Mouse (Mus musculus) B cell, adult 2 months (primary cell): ENCODE data around the gene Mfng.

ENCODE experiments used
- DNase-seq, 2 experiments: peaks; one replicate each; pipeline ENCODE4 v3.0.0; 2022

The Mfng gene

GRCm38 (mm10) chr15:78755226-78755625 is 18.0 kb downstream of the Mfng start:
- DNase-seq, result no peak

GRCm38 (mm10) chr15:78754144-78754543 is 19.1 kb downstream of the Mfng start:
- DNase-seq, result no peak

DNA sequence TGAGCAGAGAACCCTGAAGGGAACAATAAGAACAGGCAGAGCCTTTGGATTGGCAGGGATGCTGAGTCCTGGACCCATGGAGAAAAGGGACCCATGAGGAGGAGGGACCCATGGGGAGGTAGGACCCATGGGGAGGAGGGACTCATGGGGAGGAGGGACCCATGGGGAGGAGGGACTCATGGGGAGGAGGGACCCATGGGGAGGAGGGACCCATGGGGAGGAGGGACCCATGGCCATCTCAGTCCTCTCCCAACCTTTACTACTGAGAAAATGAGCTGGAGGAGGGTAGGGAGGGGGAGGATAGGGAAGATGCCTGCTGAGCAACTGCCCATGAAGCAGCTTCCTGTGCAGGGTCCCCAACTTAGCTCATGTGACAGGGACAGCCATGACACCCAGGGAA is 20.3 kb downstream of the Mfng start:
- DNase-seq, result no peak

GRCm38 (mm10) chr15:78750608-78751350 is 22.5 kb downstream of the Mfng start:
- DNase-seq, result no peak

DNA sequence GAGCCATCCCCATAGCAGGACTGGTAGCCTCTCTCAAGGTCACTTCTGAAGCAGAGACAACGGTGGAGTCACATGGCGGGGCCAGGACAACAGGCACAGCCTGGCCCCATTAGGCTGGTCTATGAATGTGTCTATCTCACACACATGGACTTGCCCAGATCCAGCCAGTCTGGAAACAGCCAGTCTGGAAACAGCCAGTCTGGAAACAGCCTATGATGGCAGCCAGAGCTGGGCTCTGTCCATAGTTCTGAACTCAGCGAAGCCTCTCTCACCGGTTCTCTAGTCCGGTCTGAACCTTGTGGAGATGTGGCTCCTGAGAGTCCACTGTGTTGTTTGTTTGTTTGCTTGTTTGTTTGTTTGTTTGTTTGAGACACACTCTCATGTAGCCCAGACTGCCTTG is 23.4 kb downstream of the Mfng start:
- DNase-seq, result no peak

- DNase-seq, result peak; percentile 87 to 89
Observed at GRCm38 (mm10) chr15:78744206-78744605, 29.1 kb downstream of the Mfng start.

- DNase-seq, result no peak
Observed at GRCm38 (mm10) chr15:78742831-78743230, 30.4 kb downstream of the Mfng start.

DNA sequence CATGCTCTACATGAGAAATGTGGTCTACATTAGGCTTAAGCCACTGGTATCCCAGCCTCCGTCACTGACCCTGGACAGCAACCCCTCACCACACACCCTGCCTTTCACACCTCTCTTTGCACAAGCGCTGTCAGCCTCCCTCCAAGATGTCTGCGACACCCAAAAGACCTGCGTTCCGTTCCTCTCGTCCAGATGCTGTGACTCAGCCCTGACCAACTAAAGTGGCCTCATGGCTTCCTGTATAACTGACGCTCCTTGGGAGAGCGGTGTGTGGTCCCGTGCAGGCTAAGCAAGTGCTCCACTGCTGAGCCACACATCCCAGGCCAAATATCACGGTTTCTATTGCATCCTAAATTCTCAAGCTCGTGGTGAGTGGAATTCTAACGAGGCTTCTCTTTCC is 32.6 kb downstream of the Mfng start:
- no peak for DNase-seq

DNA sequence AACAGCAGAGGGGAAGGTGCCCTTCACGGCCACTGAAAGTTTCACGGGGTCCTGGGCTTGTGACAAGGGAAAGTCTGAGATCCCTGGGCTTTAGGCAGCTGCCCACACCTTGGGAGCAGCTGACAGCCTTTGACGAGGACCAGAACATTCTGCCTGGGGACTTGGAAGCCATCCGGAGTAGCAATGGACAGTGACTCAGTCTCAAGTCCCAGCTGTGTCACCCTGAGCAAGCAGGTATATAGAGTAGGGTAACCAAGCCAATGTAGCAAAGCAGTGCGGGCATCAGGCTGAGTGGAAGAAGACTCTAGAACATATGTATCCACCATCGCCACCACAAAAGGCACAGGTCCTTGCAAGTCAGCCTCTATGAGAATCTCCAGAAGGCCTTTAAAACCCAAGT is 36.1 kb downstream of the Mfng start:
- DNase-seq, result no peak

DNA sequence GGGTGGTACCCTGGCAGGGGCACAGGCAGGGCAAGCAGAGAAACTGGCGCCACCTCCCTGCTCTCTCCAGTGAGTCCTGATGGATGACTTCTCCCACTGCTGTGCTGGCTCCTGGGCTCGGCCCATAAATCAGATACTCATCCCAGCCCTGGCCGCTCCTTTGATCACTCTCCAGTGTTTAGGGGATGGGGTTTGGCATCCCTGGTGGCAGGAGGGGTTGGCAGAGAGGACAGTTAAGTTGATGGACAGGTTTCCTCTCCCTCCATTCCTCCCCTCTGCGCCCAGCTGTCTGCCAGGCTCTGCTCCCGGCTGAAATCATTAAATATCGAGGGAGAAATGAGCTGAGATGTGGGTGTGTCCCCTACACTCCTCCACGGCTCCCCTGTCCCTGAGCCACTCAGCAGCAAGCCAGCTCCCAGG is 36.6 kb downstream of the Mfng start:
- DNase-seq, result no peak

- DNase-seq, result no peak
Observed at GRCm38 (mm10) chr15:78736181-78736579, 37.1 kb downstream of the Mfng start.

DNA sequence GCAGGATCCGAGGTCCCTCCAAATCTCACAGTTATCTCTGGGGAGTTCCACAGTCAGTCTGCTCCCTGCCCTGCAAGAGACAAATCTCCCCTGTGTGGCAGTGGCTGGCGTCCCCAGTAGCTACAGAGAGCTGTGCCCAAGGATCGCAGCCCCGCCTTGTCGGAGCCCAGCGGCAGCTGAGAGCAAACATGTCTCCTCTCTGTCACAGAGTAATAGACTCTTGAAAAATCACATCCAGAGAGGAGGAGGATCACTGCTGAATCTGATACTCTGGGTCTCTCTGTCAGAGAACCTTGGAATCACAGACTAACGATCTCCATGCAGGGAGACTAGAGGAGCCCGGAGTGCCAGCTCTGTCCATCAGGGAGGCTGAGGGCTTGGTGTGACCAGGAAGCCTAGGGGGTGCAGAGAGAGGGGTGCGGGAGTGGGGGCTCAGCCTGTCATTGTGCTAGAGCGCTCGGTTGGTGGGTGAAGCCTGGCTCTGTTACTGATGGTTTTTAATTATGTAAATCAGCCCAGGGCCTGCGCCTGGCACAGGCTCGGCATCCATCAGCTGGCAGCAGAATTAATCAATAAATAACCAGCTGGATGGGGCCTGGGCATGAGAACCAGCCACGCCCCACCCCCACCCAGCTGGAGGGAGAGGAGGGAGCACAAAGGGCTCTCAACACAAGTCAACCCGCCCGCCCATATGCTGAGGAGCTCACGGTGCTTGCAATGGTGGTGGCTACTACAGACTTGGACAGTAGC is 37.7 kb downstream of the Mfng start:
- DNase-seq, result no peak

- DNase-seq, result no peak
Observed at GRCm38 (mm10) chr15:78731830-78732229, 41.4 kb downstream of the Mfng start.

GRCm38 (mm10) chr15:78730315-78731049 is 42.8 kb downstream of the Mfng start:
- no peak for DNase-seq

DNA sequence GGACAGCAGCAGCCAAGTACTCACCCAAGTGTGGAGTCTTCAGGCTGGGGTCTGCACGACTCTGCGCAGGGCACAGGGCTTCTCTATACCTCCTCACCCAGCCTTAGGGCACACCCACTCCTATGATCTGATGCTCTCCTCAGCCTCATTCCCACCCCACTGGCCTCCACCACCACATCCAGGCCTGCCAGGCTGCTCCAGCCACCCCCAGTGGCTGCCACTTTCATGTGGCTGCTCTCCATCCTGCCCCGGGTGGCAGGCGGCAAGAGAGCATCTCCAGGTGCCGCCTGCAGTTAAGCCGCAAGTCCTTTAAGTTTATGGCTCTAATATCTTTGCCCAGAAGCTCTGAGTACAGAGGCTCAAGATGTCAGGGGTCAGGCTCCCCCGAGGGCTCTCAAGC is 46.6 kb downstream of the Mfng start:
- DNase-seq, result no peak

DNA sequence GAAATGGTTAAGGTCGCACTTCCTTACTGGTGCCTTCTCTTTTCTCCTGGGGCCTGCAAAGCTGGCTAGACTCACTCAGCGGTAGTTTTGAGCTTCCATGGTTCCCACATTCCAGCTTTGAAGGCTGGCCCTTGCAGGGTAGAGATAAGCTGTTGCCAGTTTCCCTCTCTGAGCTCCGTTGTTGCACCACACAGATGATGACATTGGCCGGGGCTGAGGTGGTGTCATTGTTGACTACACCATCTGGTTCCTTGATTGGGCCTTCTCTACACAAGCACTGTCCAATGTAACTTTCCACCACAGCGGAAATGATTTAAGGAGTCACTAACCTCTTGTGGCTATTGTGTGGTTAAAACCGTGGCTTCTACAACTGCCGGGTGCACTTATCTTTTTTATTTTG is 52.7 kb downstream of the Mfng start:
- DNase-seq, result no peak

- DNase-seq, result peak; percentile 77 to 78
Observed at GRCm38 (mm10) chr15:78720094-78720493, 53.2 kb downstream of the Mfng start.

- DNase-seq, result no peak
Observed at GRCm38 (mm10) chr15:78719416-78719815, 53.9 kb downstream of the Mfng start.

DNA sequence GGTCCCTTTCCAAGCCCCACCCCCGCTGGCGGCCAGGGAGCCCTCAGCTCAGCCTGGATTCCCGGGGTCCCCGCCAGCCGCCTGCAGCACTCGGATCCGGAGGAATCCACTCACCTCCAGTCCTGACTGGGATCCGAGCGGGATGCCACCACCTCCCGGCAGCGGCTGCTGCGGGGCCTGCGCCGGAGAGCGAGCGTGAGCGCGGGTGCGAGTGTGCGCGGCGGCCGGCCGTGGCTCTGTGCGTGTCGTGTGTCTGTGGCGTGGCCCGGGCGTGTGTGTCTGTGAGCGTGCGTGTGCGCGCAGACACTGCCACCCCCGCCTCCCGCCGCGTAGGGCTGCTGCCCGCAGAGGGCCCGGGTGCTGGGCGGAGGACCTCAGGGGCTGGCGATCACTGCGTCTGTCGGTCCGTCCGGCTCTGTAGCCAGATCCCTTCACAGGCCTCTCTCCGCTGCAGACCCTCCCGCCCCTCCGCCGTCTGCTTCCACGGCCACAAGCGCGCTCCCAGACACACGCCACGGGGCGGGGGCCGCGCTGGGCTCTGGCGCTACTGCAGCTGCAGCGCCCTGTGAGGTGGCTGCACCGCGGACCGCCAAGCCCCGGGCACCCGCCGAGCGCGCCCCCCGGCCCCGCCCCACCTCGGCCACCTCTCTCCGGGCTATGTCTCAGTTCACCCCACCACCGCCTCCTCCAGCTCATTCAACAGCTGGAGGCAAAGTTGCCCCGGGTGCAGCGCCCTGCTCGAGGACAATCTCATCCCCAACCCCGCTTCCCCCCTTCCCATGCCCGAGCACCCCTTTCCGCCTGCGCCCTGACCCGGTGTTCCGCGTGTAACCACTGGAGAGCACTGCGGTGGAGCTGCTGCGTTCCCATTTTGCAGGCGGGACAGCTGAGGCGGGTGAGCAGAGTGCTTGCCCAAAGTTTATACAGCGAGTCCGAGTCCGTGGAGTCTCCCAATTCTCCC is 54.7 kb downstream of the Mfng start, which contains the start of gene Elfn2:
Gene Elfn2, minus strand, starts transcription at position 482 of the 961 bp plus-strand sequence.
- no peak for DNase-seq

DNA sequence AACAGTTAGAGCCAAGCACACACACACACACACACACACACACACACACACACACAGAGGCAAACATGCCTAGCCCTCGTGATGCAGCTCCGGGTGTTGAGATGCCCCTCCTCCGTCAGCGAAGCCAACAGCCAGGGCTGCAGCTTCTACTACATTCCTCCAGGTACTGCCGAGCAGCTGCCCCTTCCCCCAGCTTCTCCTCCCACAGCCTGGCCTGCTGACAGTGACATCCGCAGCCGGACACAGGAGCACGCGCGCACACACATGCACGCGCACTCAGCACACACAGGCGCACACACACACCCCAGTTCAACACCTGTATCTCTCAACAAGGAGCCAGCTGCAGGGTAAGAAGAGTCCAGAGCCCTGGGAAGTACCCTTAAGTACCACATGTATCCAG is 56.3 kb downstream of the Mfng start:
- DNase-seq, result no peak

GRCm38 (mm10) chr15:78715856-78716255 is 57.4 kb downstream of the Mfng start:
- DNase-seq, result no peak

DNA sequence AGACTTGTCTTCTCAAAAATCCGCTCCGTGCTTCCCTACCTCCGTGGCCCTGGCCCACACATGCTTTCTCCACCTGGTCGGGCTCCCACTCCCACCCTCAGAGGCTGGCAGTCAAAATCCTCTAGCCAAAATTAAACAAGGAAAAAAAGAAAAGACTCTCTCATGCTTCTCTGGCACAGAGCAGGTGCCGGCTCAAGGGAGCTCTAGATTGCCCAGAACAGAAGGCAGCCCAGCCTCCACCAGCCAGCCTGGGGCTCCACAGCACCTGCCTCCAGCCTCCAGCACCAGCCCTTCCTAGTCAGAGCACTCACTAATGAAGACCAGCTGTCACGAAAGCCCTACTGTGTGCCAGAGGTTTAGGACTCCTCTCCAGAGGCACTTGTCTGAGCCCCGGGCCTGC is 59.5 kb downstream of the Mfng start:
- no peak for DNase-seq
